Mouse (Mus musculus) heart, embryonic 14.5 days (tissue): ENCODE data around the gene Ncstn. TPM values are rescaled to one million over a fixed set of nuclear protein-coding genes. Genes with fewer than 3 reads are reported as not detected.

Source experiments
- ATAC-seq: fragments of 200-750 bp; cut with Nextera tagmentation; 2 replicates; pipeline ENCODE4 v1.8.0; 2017; ENCODE audit warnings: low read depth, moderate TSS enrichment; ENCODE audit not compliant: insufficient number of reproducible peaks, insufficient read depth, low FRiP score
- H3K27ac ChIP-seq, 2 experiments: fragments of 200-500 bp in 1 of 2; fragments of 300-500 bp in 1 of 2; sonication (generic) in 1 of 2; replicated peaks in 1 of 2; 2 replicates each; pipeline ENCODE4 v1.5.1; 2012 to 2014; ENCODE audit warnings: low read depth in 2 of 2, low read length in 2 of 2, control low read depth in 1 of 2, mild to moderate bottlenecking in 1 of 2, mixed read lengths in 1 of 2; ENCODE audit not compliant: control insufficient read depth in 1 of 2, insufficient read depth in 1 of 2
- H3K27me3 ChIP-seq: fragments of 300-500 bp; sonication (generic); 2 replicates; pipeline ENCODE4 v1.6.1; 2014; ENCODE audit warnings: mild to moderate bottlenecking, low read length, control low read depth; ENCODE audit not compliant: control insufficient read depth, insufficient read depth
- H3K36me3 ChIP-seq: fragments of 300-500 bp; sonication (generic); 2 replicates; pipeline ENCODE4 v1.6.1; 2014; ENCODE audit warnings: mild to moderate bottlenecking, control low read depth, low read length, mixed read lengths; ENCODE audit not compliant: control insufficient read depth, insufficient read depth
- H3K4me1 ChIP-seq, 2 experiments: fragments of 200-500 bp in 1 of 2; fragments of 300-500 bp in 1 of 2; sonication (generic) in 1 of 2; 2 replicates each; pipeline ENCODE4 v1.6.1; 2012 to 2014; ENCODE audit warnings: low read length in 2 of 2, control low read depth in 1 of 2, mixed read lengths in 1 of 2; ENCODE audit not compliant: control insufficient read depth in 2 of 2, insufficient read depth in 2 of 2
- H3K4me2 ChIP-seq: fragments of 300-500 bp; sonication (generic); 2 replicates; pipeline ENCODE4 v1.6.1; 2014; ENCODE audit warnings: mild to moderate bottlenecking, low read length
- H3K4me3 ChIP-seq, 2 experiments: fragments of 200-500 bp in 1 of 2; fragments of 300-500 bp in 1 of 2; sonication (generic) in 1 of 2; 2 replicates each; pipeline ENCODE4 v1.5.1; 2012 to 2014; ENCODE audit warnings: low read length in 2 of 2, mild to moderate bottlenecking in 2 of 2, control low read depth in 1 of 2, low read depth in 1 of 2, moderate library complexity in 1 of 2; ENCODE audit not compliant: control insufficient read depth in 1 of 2, insufficient read depth in 1 of 2
- H3K9ac ChIP-seq: fragments of 300-500 bp; sonication (generic); 2 replicates; pipeline ENCODE4 v1.6.1; 2014; ENCODE audit warnings: mild to moderate bottlenecking, low read length
- H3K9me3 ChIP-seq: fragments of 300-500 bp; sonication (generic); 2 replicates; pipeline ENCODE4 v1.6.1; 2016; ENCODE audit warnings: low read length, control low read depth; ENCODE audit not compliant: control insufficient read depth
- WGBS: fragments of 180-500 bp; shearing (Covaris S2); extraction: QIAGEN DNeasy Blood & Tissue Kit; methylation state at CpG from one replicate; pipeline ENCODE4 v1.1.7; 2014; 5-methylcytosine and 5-hydroxymethylcytosine counted together
- polyA plus RNA-seq: library from polyadenylated mRNA; unstranded; fragments of >200 nt; fragmentation: Nextera tagmentation; extraction: Ambion mirVana; gene quantifications from 2 replicates; pipeline ENCODE4 v1.2.1, GENCODE M21; 2014

The Ncstn gene
- 120 TPM in 2 replicates for polyA plus RNA-seq

DNA sequence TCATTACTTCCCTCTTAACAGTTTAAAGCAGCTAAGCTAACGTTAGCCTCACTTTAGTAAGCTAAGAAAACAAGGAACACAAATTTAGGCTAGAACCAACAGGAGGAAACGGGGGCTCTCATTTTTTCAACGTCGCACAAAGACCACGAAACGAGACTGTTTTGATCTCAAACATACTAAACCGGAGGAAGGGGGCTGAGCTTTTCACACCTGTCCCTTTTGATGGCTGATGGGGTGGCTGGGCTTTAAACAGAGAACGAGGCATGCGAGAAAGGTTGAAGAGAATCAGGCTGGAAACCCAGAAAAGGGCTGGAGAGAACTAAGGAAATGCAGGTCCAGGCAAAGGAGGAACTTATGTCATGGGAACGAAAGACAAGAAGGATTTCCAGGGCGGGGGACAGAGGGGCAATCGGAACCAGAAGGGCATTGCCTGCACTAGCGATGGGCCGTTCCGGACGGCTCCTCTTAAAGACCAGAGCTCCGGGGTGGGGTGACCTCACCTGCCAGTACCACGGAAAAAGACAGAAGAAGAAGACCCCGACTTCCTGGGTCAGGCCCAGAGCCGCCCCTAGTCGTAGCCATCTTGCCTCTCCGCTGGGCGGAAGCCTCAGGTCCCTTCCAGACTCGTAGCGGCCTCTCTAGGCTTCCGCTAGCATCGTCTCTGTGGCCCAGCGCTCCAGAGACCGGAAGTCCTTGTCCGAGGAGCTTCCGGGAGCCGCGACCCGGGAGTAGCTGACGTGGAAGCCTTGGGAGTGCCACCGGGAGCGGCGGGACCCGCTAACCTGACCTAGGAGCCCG lies at the start of gene Ncstn, which contains the start of gene Copa:
TSS of gene Ncstn (minus strand) at position 695 of the 798 bp plus-strand sequence.
TSS of gene Copa (plus strand) at position 429 of the 798 bp plus-strand sequence.
- H3K9ac ChIP-seq = peak within 1 kb of the TSS; percentile 85
- no peaks in the 10 kb centered on the region for H3K27me3 ChIP-seq
- H3K9me3 ChIP-seq = no peaks in the 10 kb centered on the region
- H3K4me3 ChIP-seq = peak within 1 kb of the TSS; percentile 78 to 93
- H3K36me3 ChIP-seq = peaks cover 42% of the 10 kb centered on the region
- peak within 1 kb of the TSS; percentile 82 to 84 for H3K27ac ChIP-seq
- peak; percentile 97 for ATAC-seq
- WGBS = under 1% methylated on average over 40 of the region's 40 CpGs
- H3K4me1 ChIP-seq = peaks cover 2 to 19% of the 10 kb centered on the region in 2 experiments; a peak in 2 of 4 replicates
- peak within 1 kb of the TSS; percentile 74 for H3K4me2 ChIP-seq

- H3K36me3 ChIP-seq = peaks cover 80% of the 10 kb centered on the region
- no peak overlapping the region for H3K9ac ChIP-seq
- H3K4me3 ChIP-seq = no peak overlapping the region
- H3K9me3 ChIP-seq = no peaks in the 10 kb centered on the region; the same call in 1 of the 2 replicates
- no peak for ATAC-seq
- no peaks in the 10 kb centered on the region for H3K27me3 ChIP-seq
- no peak overlapping the region for H3K27ac ChIP-seq
- peaks cover 3 to 5% of the 10 kb centered on the region in 2 experiments for H3K4me1 ChIP-seq
- WGBS = 89% methylated on average over 7 of the region's 7 CpGs
- no peak overlapping the region for H3K4me2 ChIP-seq
Observed at GRCm38 (mm10) chr1:172132319-172132718, 49.7 kb upstream of the Ncstn start.

- Histone ChIP-seq H3K9me3 (no peaks in the 10 kb centered on the region; the same call in 1 of the 2 replicates), H3K4me3 (no peak overlapping the region), H3K4me1 (peaks cover 4 to 6% of the 10 kb centered on the region in 2 experiments), H3K9ac (no peak overlapping the region), H3K36me3 (peaks cover 64% of the 10 kb centered on the region), H3K27ac (no peak overlapping the region), H3K4me2 (no peak overlapping the region), H3K27me3 (no peaks in the 10 kb centered on the region)
- 90% methylated on average over 5 of the region's 5 CpGs for WGBS
- no peak for ATAC-seq
Observed at GRCm38 (mm10) chr1:172129780-172130179, 47.2 kb upstream of the Ncstn start.

GRCm38 (mm10) chr1:172129108-172129507 lies 46.5 kb upstream of the Ncstn start:
- Histone ChIP-seq H3K27me3 (no peaks in the 10 kb centered on the region), H3K9me3 (no peaks in the 10 kb centered on the region; the same call in 1 of the 2 replicates), H3K36me3 (peaks cover 58% of the 10 kb centered on the region), H3K9ac (no peak overlapping the region), H3K4me3 (no peak overlapping the region), H3K27ac (no peak overlapping the region), H3K4me2 (no peak overlapping the region), H3K4me1 (peaks cover 4 to 6% of the 10 kb centered on the region in 2 experiments)
- 61% methylated on average over 2 of the region's 2 CpGs for WGBS
- ATAC-seq = no peak

DNA sequence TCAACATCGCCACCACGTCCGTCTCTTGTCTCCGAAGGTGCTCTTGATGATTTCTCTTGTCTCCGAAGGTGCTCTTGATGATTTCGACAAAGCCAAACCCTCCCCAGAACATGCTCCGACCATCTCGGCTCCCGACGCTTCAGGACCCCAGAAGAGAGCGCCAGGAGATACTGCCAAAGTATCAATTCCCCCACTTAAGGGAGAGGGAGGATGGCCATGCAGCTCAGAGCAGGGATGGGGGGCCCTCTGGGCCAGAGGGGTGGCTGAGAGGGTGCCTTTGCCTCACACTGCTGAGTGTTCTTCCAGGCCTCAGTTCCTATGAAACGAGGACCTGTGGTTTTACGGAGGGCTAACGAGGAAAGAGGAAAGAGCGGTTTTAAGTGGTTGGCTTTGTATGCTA lies 46.0 kb upstream of the Ncstn start:
- Histone ChIP-seq H3K4me1 (peaks cover 4 to 6% of the 10 kb centered on the region in 2 experiments), H3K27ac (no peak overlapping the region), H3K4me3 (no peak overlapping the region), H3K27me3 (no peaks in the 10 kb centered on the region), H3K36me3 (peaks cover 54% of the 10 kb centered on the region), H3K9me3 (no peaks in the 10 kb centered on the region; the same call in 1 of the 2 replicates), H3K4me2 (no peak overlapping the region), H3K9ac (no peak overlapping the region)
- no peak for ATAC-seq
- WGBS = 87% methylated on average over 15 of the region's 15 CpGs

- no peaks in the 10 kb centered on the region; the same call in 1 of the 2 replicates for H3K9me3 ChIP-seq
- H3K27ac ChIP-seq = no peak overlapping the region
- H3K4me3 ChIP-seq = peak overlapping the region; percentile 72 to 85
- WGBS = 35% methylated on average over 5 of the region's 5 CpGs
- H3K36me3 ChIP-seq = peaks cover 54% of the 10 kb centered on the region
- H3K27me3 ChIP-seq = no peaks in the 10 kb centered on the region
- peaks cover 4 to 6% of the 10 kb centered on the region in 2 experiments for H3K4me1 ChIP-seq
- peak overlapping the region; percentile 95 for H3K9ac ChIP-seq
- peak overlapping the region; percentile 80 for H3K4me2 ChIP-seq
- ATAC-seq = no peak
Observed at GRCm38 (mm10) chr1:172127487-172127886, 44.9 kb upstream of the Ncstn start.

GRCm38 (mm10) chr1:172126376-172127347 lies 44.1 kb upstream of the Ncstn start, which contains the start of gene Pex19:
Pex19 (plus strand) TSS chr1:172126755.
- Histone ChIP-seq H3K4me1 (peaks cover 4 to 6% of the 10 kb centered on the region in 2 experiments), H3K36me3 (peaks cover 54% of the 10 kb centered on the region), H3K4me3 (peak within 1 kb of the TSS; percentile 72 to 85), H3K9ac (peak within 1 kb of the TSS; percentile 95), H3K27me3 (no peaks in the 10 kb centered on the region), H3K4me2 (peak within 1 kb of the TSS; percentile 80), H3K9me3 (no peaks in the 10 kb centered on the region), H3K27ac (peak within 1 kb of the TSS; percentile 54 to 64; a peak in 2 of 4 replicates)
- peak; percentile 90 for ATAC-seq
- WGBS = 1% methylated on average over 42 of the region's 42 CpGs
